Mouse (Mus musculus) CD8-positive naive resting alpha-beta T cell, adult 2 months (primary cell): ENCODE results near the gene Nat9.

Source experiments
- DNase-seq, 2 experiments: peaks; one replicate each; pipeline ENCODE4 v3.0.0; 2022; ENCODE audit warnings: low read depth in 2 of 2, low spot score in 2 of 2

Nat9 gene

GRCm38 (mm10) chr11:115157933-115158719 lies 29.5 kb downstream of the Nat9 start:
- DNase-seq: peak; percentile 69 to 80

DNA sequence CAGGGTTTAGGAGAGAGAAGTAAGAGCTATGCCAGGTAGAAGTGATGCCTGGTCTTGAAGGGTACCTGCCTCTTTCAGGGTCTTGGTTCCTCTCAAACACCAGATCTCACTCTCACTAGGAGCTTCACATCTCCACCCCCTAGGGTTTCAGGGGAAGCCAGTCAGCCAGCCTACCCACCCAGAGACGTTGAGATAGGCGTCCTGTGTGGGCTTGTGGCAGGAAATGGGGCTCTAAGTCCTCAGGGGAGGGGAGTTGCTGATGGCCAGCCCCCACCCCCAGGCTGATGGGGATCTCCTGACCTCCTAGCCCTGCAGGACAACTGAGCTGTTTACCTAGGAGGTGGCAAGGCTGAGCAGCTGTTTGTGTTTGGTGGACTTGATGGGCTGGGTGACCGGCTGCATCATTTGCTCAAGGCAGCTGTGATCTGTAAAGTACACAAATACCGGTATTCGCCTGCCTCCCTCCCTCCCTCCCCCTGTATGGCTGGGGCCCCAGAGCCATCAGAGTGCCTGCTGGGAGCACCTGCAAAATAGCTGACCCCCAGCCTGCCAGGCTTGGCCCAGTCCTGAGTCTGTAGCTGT lies 32.5 kb downstream of the Nat9 start:
- peak in 1 of 2 experiments; percentile 35 for DNase-seq

GRCm38 (mm10) chr11:115153699-115154292 lies 33.9 kb downstream of the Nat9 start:
- peak; percentile 87 for DNase-seq

DNA sequence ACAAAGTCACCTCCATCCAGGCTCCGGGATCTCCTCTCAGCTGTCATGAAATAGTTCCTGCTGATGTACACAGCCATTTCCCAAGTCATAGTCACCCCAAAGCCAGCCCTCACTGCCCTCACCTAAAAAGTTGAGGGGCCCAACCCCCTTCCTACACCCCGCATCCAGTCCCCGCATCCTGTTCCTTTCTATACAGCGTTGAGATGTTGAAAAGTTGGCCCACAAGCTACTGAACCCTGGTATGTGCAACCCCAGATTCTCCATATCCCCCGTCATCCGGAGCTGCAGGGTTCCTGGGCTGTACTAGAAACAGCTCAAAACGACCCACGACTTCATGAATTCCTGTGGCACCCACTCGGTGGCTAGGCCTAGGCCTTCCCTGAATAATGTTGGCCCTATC lies 34.6 kb downstream of the Nat9 start:
- no peak for DNase-seq

- no peak for DNase-seq
Observed at GRCm38 (mm10) chr11:115151755-115152429, 35.8 kb downstream of the Nat9 start.

GRCm38 (mm10) chr11:115150741-115151254 lies 36.9 kb downstream of the Nat9 start:
- DNase-seq: no peak

- no peak for DNase-seq
Observed at GRCm38 (mm10) chr11:115147813-115148212, 39.8 kb downstream of the Nat9 start.

DNA sequence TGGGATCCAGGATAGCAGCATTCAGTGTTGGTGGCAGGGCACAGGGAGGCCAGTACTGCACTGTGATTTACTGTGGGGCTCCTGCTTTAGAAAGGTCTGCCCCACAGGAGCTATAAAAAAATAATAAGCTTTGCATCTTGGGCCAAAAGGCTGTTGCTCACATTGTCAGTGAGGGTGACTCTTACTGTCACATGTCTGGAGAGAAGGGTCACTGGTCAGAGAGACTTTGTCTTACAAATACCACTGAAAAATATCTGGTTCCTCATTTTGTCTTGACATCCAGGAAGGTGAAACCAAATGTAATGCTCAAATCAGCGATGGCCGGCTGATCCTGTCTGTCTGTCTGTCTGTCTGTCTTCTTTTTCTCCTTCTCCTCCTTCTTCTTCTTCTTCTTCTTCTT lies 45.7 kb downstream of the Nat9 start:
- DNase-seq: no peak

DNA sequence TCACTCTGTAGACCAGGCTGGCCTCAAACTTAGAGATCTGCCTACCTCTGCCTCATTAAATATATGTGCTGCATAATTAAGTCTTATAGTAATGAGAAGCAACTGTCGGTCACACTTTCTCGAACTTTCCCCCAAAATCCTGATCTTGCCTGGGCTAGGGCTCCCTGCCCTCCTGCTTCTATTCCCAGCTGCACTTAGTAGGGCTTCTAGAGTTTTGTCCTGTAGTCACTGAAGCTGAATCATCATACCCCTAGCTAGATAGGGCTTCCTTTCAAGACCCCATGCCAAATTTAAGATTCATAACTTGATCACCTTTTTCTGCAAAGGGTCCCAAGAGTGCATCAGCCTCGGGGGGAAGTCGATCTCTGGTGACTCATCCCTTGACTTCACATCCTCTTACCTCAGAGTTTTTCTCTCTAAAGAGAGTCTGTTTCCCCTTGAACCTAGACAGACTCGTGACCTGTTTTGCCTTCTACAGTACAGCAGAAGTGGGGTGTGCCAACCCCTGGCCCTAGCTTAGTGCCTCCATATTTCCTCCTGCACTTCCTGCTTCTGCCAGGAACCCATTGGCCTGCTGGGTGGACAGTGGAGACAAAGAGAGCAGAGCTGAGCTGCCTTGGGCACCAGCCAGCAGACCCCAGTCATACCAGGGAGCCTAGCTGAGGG lies 48.9 kb downstream of the Nat9 start:
- no peak for DNase-seq

DNA sequence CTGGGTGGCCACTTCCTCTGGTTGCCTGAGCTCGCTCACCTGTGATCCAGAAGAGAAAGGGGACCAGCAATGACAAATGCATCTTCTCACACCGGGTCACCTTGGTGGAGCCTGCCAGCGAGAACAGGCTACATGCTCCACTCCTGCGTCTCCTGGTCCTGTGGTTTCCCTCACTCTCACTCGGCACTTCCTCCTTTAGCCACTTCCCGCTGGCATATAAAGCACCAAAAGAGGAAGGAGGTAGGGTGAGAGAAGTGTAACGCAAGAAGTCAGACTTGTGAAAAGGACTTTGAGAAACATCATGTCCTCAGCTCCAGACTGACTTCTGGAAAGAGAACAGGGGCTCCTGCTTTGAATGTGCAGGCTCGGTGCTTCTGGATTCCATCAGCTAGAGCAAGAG lies 53.9 kb downstream of the Nat9 start, which contains the start of gene Cd300lf:
Cd300lf (minus strand) TSS at position 193 of the 400 bp plus-strand sequence.
- no peak for DNase-seq
